ENCODE assay signal across 8 mouse cellular contexts in genomic region chr3:88509692-88510420, GRCm38 (mm10). TPM values are rescaled to one million over a fixed set of nuclear protein-coding genes. Genes with fewer than 3 reads are reported as not detected.
DNase-seq lines count a peak whose midpoint lies in the region; ATAC-seq lines count a peak whose summit lies in the region.

TSS of gene Lmna (minus strand) at chr3:88509956.

- peak; percentile 92 for ATAC-seq in megakaryocyte, adult 5-6 weeks (ENCODE audit: poor library complexity, severe bottlenecking)

- DNase-seq in adrenal gland, adult (ENCODE audit: inconsistent age in 2 of 2, low spot score in 1 of 2): peak; percentile 98 to 99
- peak; percentile 94 for DNase-seq in embryo, embryonic 10.5 days (ENCODE audit: low spot score)
- peak; percentile 96 for DNase-seq in gastrocnemius, postnatal 14 days
- DNase-seq in induced T-regulatory cell, adult 2 months (ENCODE audit: low read depth): peak; percentile 99
- DNase-seq in left cerebral cortex, adult 8-10 months (ENCODE audit: low spot score in 2 of 2): peak; percentile 74 to 95
- DNase-seq in right cerebral cortex, adult 2 months (ENCODE audit: low spot score in 2 of 2): peak; percentile 92 to 96
- DNase-seq in urinary bladder, postnatal 10 days (ENCODE audit: low spot score): peak; percentile 86

- intact Hi-C loops in gastrocnemius, postnatal 14 days (cut with DNase I; ENCODE audit: low total_unique reads): no loop called here

RNA-seq across cellular contexts. Expression of gene Lmna, which starts in this region (rescaled TPM):
- total RNA-seq in gastrocnemius, postnatal 14 days (2021): 100 to 1,000 TPM; 125 to 161 TPM
- total RNA-seq in left cerebral cortex, adult 8-10 months (2022): 10 to 100 TPM; 50.1 to 67.5 (median 60.3) TPM
- total RNA-seq in megakaryocyte, adult 5-6 weeks (2015): 1.5 and 1.9 TPM in 2 replicates
- 2.5 and 4.5 TPM in 2 replicates for total RNA-seq in megakaryocyte, adult 5-6 weeks (2017)

Comparison
In these comparisons a context has a peak if more than half of its experiments do, and no peak if none do; other contexts are left out.
1. Peak in every context shown above with its lines: DNase-seq and ATAC-seq.
2. RNA of gene Lmna (total RNA-seq): 125 to 161 TPM in gastrocnemius, postnatal 14 days and 50.1 to 67.5 TPM in left cerebral cortex, adult 8-10 months; 1.5 to 4.5 TPM in megakaryocyte, adult 5-6 weeks; every median in the first group is over 4 times any median in the second.